Comparison of ENCODE assay signal across 13 mouse cellular contexts in the genomic region with DNA sequence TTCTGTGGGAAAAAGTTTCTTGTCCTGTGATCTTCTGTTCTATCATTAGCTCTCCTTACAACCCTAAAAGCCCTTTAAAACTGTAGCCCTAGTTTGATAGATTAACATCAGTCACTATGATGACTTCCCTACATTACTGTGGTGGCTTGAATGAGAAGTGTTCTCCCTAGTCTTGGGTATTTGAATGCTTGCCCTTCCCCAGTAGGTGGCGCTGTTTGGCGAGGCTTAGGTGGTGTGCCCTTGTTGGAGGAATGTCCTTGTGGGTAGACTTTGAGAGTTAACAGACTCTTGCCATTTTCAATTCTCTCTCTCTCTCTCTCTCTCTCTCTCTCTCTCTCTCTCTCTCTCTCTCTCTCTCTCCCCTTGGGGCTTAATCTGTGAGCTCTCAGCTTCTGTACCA.
DNase-seq lines count a peak whose midpoint lies in the region; ATAC-seq and TF ChIP-seq lines count a peak whose summit lies in the region.
"Had no signal": no experiment of that assay in that cellular context is flagged by ENCODE, and none has a peak within 500 bp of the region (broad histone marks: within the 10 kb centered on the region; RNA-seq: fewer than 3 reads in every experiment).

No protein-coding gene starts in this region.

- no peaks in the 10 kb centered on the region for H3K9me3 ChIP-seq in liver, embryonic 11.5 days (ENCODE audit: control insufficient read depth, low read length)
- H3K9me3 ChIP-seq: lung, embryonic 15.5 days had no signal

- DNase-seq in adrenal gland, postnatal 25 days: peak; percentile 5
- DNase-seq in adrenal gland, postnatal 10 days: no peak
- no peak for DNase-seq in liver, adult 2 months (ENCODE audit: extremely low read depth, low read depth, low spot score)
- DNase-seq in liver, embryonic 11.5 days (ENCODE audit: low spot score): no peak
- DNase-seq in 416B (ENCODE audit: low read depth): peak; percentile 1
- DNase-seq in brain, embryonic 14.5 days (ENCODE audit: low read depth): no peak
- DNase-seq in left cerebral cortex, adult 8-10 months (ENCODE audit: low spot score in 2 of 2): no peak
- DNase-seq: cerebellum, adult 2 months; kidney, postnatal 25 days had no signal

- WGBS in liver, adult 2 months: 52% methylated on average over 2 of the region's 2 CpGs
- WGBS in liver, embryonic 11.5 days: 42% methylated on average over 2 of the region's 2 CpGs

- H3K4me2 ChIP-seq in liver, embryonic 11.5 days: no peak overlapping the region
- H3K4me2 ChIP-seq: hindbrain, embryonic 14.5 days; lung, embryonic 15.5 days had no signal

- no peaks in the 10 kb centered on the region for H3K4me1 ChIP-seq in liver, adult 2 months (ENCODE audit: control insufficient read depth, insufficient read depth, low read length)
- no peaks in the 10 kb centered on the region for H3K4me1 ChIP-seq in liver, embryonic 11.5 days (replicated peaks; ENCODE audit: control insufficient read depth, insufficient read depth, low read length)
- H3K4me1 ChIP-seq: lung, embryonic 15.5 days had no signal

- TF ChIP-seq POLR2A in liver, adult 2 months (IDR thresholded peaks at IDR 0.05; ENCODE audit: extremely low read depth, insufficient read depth, low read length): no peak
- TF ChIP-seq POLR2A in brain, embryonic 14.5 days (IDR thresholded peaks at IDR 0.05; ENCODE audit: borderline replicate concordance, extremely low read depth, insufficient read depth, insufficient read length, poor library complexity, severe bottlenecking): no peak

- H3K9ac ChIP-seq in liver, adult 2 months (ENCODE audit: low read depth, low read length): no peak overlapping the region
- H3K9ac ChIP-seq in liver, embryonic 11.5 days (ENCODE audit: low read depth, low read length): no peak overlapping the region
- H3K9ac ChIP-seq: hindbrain, embryonic 14.5 days; lung, embryonic 15.5 days had no signal

- no peak overlapping the region for H3K4me3 ChIP-seq in liver, adult 2 months (ENCODE audit: insufficient read depth, low read depth, low read length)
- H3K4me3 ChIP-seq in liver, embryonic 11.5 days (ENCODE audit: low read depth, low read length): no peak overlapping the region
- H3K4me3 ChIP-seq: left cerebral cortex, adult 2 months; lung, embryonic 15.5 days had no signal

- no peaks in the 10 kb centered on the region for H3K36me3 ChIP-seq in liver, adult 2 months (ENCODE audit: control insufficient read depth, insufficient read depth, low read length)
- H3K36me3 ChIP-seq in liver, embryonic 11.5 days (ENCODE audit: control insufficient read depth, insufficient read depth, low read length): no peaks in the 10 kb centered on the region
- H3K36me3 ChIP-seq: lung, embryonic 15.5 days had no signal

- H3K27ac ChIP-seq in liver, adult 2 months (replicated peaks; ENCODE audit: insufficient read depth, low read depth, low read length): no peak overlapping the region
- H3K27ac ChIP-seq in liver, embryonic 11.5 days (ENCODE audit: low read depth, low read length): no peak overlapping the region
- H3K27ac ChIP-seq: hindbrain, embryonic 14.5 days; left cerebral cortex, adult 2 months; lung, embryonic 15.5 days had no signal

- TF ChIP-seq CTCF in liver, adult 2 months (IDR thresholded peaks at IDR 0.05; ENCODE audit: low read depth, low read length): peak; percentile 34; the same call in 1 of the 2 replicates
- peak; percentile 39; the same call in 1 of the 2 replicates for TF ChIP-seq CTCF in brain, embryonic 14.5 days (IDR thresholded peaks at IDR 0.05; ENCODE audit: borderline replicate concordance, extremely low read depth, insufficient read depth, insufficient read length)

- no peaks in the 10 kb centered on the region for H3K27me3 ChIP-seq in liver, adult 2 months (ENCODE audit: control insufficient read depth, insufficient read depth, low read length)
- H3K27me3 ChIP-seq in liver, embryonic 11.5 days (replicated peaks; ENCODE audit: control insufficient read depth, insufficient read depth, low read length): no peaks in the 10 kb centered on the region
- H3K27me3 ChIP-seq: lung, embryonic 15.5 days had no signal

- ATAC-seq in liver, embryonic 11.5 days (replicated peaks; ENCODE audit: low FRiP score): no peak
- ATAC-seq in inflammation-experienced regulatory T-cells, adult 6 months: no peak

- H3K79me2 ChIP-seq in liver, adult 2 months (ENCODE audit: control insufficient read depth, insufficient read depth, low read length): no peaks in the 10 kb centered on the region

Comparison
In these comparisons a context has a peak if more than half of its experiments do, and no peak if none do; other contexts are left out.
1. DNase-seq: peak in adrenal gland, postnatal 25 days (single experiment) and 416B (single experiment); none in adrenal gland, postnatal 10 days (single experiment), liver, adult 2 months (single experiment), liver, embryonic 11.5 days (single experiment), brain, embryonic 14.5 days (single experiment) and left cerebral cortex, adult 8-10 months (0 of 2).